Mouse (Mus musculus) midbrain, embryonic 10.5 days (tissue): ENCODE data around the gene Stat5b. TPM values are rescaled to one million over a fixed set of nuclear protein-coding genes. Genes with fewer than 3 reads are reported as not detected.

Experiments
- DNase-seq: peaks from one replicate; pipeline ENCODE4 v3.0.0-alpha.2; 2017; ENCODE audit warnings: low spot score
- H3K27ac ChIP-seq: fragments of 300-500 bp; sonication (generic); replicated peaks from 2 replicates; pipeline ENCODE4 v1.5.1; 2016; ENCODE audit warnings: mild to moderate bottlenecking
- H3K27me3 ChIP-seq: fragments of 300-500 bp; sonication (generic); 2 replicates; pipeline ENCODE4 v1.6.1; 2016; ENCODE audit warnings: low read depth, mild to moderate bottlenecking; ENCODE audit not compliant: poor library complexity, severe bottlenecking
- H3K36me3 ChIP-seq: fragments of 300-500 bp; sonication (generic); 2 replicates; pipeline ENCODE4 v1.6.1; 2016; ENCODE audit warnings: mild to moderate bottlenecking, moderate library complexity
- H3K4me1 ChIP-seq: fragments of 300-500 bp; sonication (generic); 2 replicates; pipeline ENCODE4 v1.6.1; 2016
- H3K4me3 ChIP-seq: fragments of 300-500 bp; sonication (generic); 2 replicates; pipeline ENCODE4 v1.5.1; 2016; ENCODE audit warnings: mild to moderate bottlenecking, moderate library complexity
- H3K9me3 ChIP-seq: fragments of 300-500 bp; sonication (generic); replicated peaks from 2 replicates; pipeline ENCODE4 v1.6.1; 2016; ENCODE audit warnings: mild to moderate bottlenecking
- WGBS: fragments of 180-500 bp; shearing (Covaris S2); methylation state at CpG from one replicate; pipeline ENCODE4 v1.1.7; 2016; 5-methylcytosine and 5-hydroxymethylcytosine counted together
- polyA plus RNA-seq: library from polyadenylated mRNA; unstranded; fragments of >200 nt; fragmentation: Nextera tagmentation; extraction: Ambion mirVana; gene quantifications from 2 replicates; pipeline ENCODE4 v1.2.1, GENCODE M21; 2016

Stat5b gene
- polyA plus RNA-seq, 1 experiment from 2014 or later = 15.0 TPM

DNA sequence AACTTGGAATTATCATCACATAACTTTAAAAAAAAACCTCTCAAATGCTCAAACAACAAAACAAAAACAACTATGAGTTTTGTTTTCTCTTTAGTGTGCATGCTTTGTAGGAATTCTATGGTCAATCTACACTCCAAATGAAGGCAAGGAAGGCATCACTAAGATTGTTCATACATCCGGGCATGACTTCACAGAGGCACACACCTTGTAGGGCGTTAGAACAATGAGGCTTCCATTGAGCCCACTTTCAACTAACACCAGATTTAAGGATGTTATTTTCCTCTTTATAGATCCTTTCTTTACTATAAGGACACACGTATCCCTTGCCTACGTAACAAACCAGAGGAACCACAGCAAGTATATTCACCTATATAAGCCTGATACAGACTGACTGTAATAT, 3.0 kb downstream of the Stat5b start:
- no peak overlapping the region for H3K27ac ChIP-seq
- 94% methylated on average over 4 of the region's 4 CpGs for WGBS
- peaks cover 24% of the 10 kb centered on the region for H3K27me3 ChIP-seq
- no peak overlapping the region for H3K4me3 ChIP-seq
- no peaks in the 10 kb centered on the region for H3K9me3 ChIP-seq
- DNase-seq = no peak
- no peaks in the 10 kb centered on the region for H3K36me3 ChIP-seq
- peaks cover 33% of the 10 kb centered on the region for H3K4me1 ChIP-seq

GRCm38 (mm10) chr11:100845793-100846192, 4.7 kb downstream of the Stat5b start:
- H3K27ac ChIP-seq = no peak overlapping the region
- WGBS = 88% methylated on average over 6 of the region's 6 CpGs
- no peaks in the 10 kb centered on the region for H3K36me3 ChIP-seq
- no peak overlapping the region for H3K4me3 ChIP-seq
- no peak for DNase-seq
- peaks cover 23% of the 10 kb centered on the region for H3K4me1 ChIP-seq
- H3K9me3 ChIP-seq = no peaks in the 10 kb centered on the region
- H3K27me3 ChIP-seq = peaks cover 9% of the 10 kb centered on the region; the same call in 1 of the 2 replicates

GRCm38 (mm10) chr11:100844121-100844520, 6.4 kb downstream of the Stat5b start:
- no peak for DNase-seq
- Histone ChIP-seq H3K9me3 (no peaks in the 10 kb centered on the region), H3K27ac (no peak overlapping the region), H3K4me1 (peaks cover 8% of the 10 kb centered on the region), H3K27me3 (peaks cover 5% of the 10 kb centered on the region; the same call in 1 of the 2 replicates), H3K36me3 (no peaks in the 10 kb centered on the region), H3K4me3 (no peak overlapping the region)
- WGBS = 93% methylated on average over 4 of the region's 4 CpGs

GRCm38 (mm10) chr11:100843070-100843669, 7.4 kb downstream of the Stat5b start:
- no peaks in the 10 kb centered on the region for H3K9me3 ChIP-seq
- no peak for DNase-seq
- no peaks in the 10 kb centered on the region for H3K4me1 ChIP-seq
- WGBS = 92% methylated on average over 8 of the region's 8 CpGs
- no peak overlapping the region for H3K4me3 ChIP-seq
- H3K27ac ChIP-seq = no peak overlapping the region
- no peaks in the 10 kb centered on the region for H3K36me3 ChIP-seq
- no peaks in the 10 kb centered on the region for H3K27me3 ChIP-seq

DNA sequence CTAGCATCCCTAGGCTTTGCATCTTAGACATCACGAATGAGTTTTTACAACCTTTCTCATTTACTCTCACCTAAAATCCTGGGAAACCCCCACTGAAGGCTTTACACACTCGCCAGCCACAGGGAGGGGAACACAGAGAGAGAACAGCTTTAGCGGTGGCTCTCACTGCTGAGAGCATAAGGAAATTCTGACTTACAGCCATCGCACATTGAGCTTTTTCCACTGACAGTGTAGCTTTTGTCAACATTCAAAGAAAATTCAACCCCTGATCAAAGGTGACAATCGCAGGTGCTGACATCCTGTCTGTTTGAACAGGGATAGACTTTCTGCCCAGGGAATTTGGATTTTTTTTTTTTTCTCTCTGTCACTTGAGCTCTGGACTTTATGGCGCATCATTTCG, 8.5 kb downstream of the Stat5b start:
- Histone ChIP-seq H3K9me3 (peaks cover 5% of the 10 kb centered on the region; the same call in 1 of the 2 replicates), H3K4me1 (no peaks in the 10 kb centered on the region), H3K27ac (no peak overlapping the region), H3K4me3 (no peak overlapping the region), H3K36me3 (no peaks in the 10 kb centered on the region), H3K27me3 (no peaks in the 10 kb centered on the region)
- WGBS = 91% methylated on average over 7 of the region's 7 CpGs
- DNase-seq = no peak

DNA sequence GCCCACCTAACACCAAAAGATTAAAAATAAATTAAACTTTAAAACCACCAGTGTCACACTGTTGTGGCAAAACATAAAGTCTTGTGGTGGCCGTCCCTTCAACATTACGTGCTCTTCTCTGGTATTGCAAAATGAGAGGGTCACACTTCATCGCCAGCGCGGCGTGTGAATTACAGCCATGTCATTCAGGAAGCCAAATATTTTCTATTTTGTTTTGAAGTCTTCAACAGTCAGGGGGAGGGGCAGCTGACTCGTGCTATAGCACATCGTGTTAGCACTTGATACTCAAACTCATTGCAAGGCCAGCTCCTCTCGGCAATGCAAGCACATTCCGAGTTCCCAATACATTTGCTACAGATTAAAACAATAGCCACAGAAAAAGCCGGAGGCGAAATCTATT, 9.7 kb downstream of the Stat5b start:
- Histone ChIP-seq H3K4me1 (no peaks in the 10 kb centered on the region), H3K4me3 (no peak overlapping the region), H3K9me3 (peaks cover 5% of the 10 kb centered on the region; the same call in 1 of the 2 replicates), H3K27ac (no peak overlapping the region), H3K27me3 (no peaks in the 10 kb centered on the region), H3K36me3 (no peaks in the 10 kb centered on the region)
- 86% methylated on average over 12 of the region's 12 CpGs for WGBS
- no peak for DNase-seq

DNA sequence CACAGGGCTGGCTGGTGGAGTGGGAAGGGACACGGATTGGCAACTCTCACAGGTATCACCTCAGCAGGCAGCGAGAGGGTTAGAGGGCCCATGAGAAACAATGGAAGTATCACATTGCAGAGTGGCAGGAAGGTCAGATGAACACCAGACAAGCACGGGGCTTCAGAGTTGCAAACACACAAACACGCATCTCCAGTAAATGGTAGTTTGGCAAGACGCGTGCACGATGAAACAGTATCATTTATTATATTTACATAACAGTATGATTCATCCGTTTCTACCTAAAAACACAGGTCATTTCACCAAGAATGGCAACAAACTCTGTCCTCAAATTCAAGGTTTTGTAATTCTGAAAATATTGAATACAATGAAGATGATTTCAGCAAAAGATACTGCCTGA, 11.0 kb downstream of the Stat5b start:
- H3K27ac ChIP-seq = no peak overlapping the region
- no peaks in the 10 kb centered on the region for H3K27me3 ChIP-seq
- DNase-seq = no peak
- no peaks in the 10 kb centered on the region for H3K4me1 ChIP-seq
- no peak overlapping the region for H3K4me3 ChIP-seq
- H3K36me3 ChIP-seq = no peaks in the 10 kb centered on the region
- H3K9me3 ChIP-seq = peaks cover 5% of the 10 kb centered on the region; the same call in 1 of the 2 replicates
- WGBS = 83% methylated on average over 8 of the region's 8 CpGs

DNA sequence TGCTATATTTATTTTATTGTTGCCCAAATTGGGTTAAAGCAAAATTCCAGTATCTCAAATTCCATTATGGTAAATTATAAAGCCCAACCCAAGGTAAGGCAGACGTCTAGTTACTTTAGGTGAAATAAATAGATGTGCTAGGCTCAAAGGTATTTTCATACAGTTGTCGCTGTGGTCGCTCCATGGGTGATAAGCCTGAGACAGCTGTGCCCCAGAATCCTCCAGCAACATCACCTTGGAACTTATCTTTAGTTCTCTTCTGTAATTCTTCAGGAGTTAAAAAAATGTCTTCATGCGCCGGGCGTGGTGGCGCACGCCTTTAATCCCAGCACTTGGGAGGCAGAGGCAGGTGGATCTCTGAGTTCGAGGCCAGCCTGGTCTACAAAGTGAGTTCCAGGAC, 11.6 kb downstream of the Stat5b start:
- H3K27ac ChIP-seq = no peak overlapping the region
- no peak for DNase-seq
- no peaks in the 10 kb centered on the region for H3K27me3 ChIP-seq
- H3K9me3 ChIP-seq = peaks cover 5% of the 10 kb centered on the region; the same call in 1 of the 2 replicates
- H3K4me3 ChIP-seq = no peak overlapping the region
- H3K4me1 ChIP-seq = no peaks in the 10 kb centered on the region
- H3K36me3 ChIP-seq = no peaks in the 10 kb centered on the region
- 92% methylated on average over 9 of the region's 9 CpGs for WGBS

- WGBS = 85% methylated on average over 9 of the region's 9 CpGs
- peaks cover 5% of the 10 kb centered on the region; the same call in 1 of the 2 replicates for H3K9me3 ChIP-seq
These were observed 13.4 kb downstream of the Stat5b start for GRCm38 (mm10) chr11:100836923-100837702.

GRCm38 (mm10) chr11:100833466-100833865, 17.1 kb downstream of the Stat5b start:
- no peak for DNase-seq
- no peak overlapping the region for H3K4me3 ChIP-seq
- WGBS = 74% methylated on average over 7 of the region's 7 CpGs
- H3K36me3 ChIP-seq = no peaks in the 10 kb centered on the region
- no peak overlapping the region for H3K27ac ChIP-seq
- H3K27me3 ChIP-seq = no peaks in the 10 kb centered on the region
- H3K4me1 ChIP-seq = peaks cover 13% of the 10 kb centered on the region
- H3K9me3 ChIP-seq = peaks cover 5% of the 10 kb centered on the region; the same call in 1 of the 2 replicates

More at GRCm38 (mm10) chr11:100836923-100837702, 13.4 kb downstream of the Stat5b start:
- Histone ChIP-seq H3K27me3 (no peaks in the 10 kb centered on the region), H3K4me3 (no peak overlapping the region), H3K27ac (no peak overlapping the region), H3K4me1 (no peaks in the 10 kb centered on the region), H3K36me3 (no peaks in the 10 kb centered on the region)
- no peak for DNase-seq

- H3K36me3 ChIP-seq = no peaks in the 10 kb centered on the region
- H3K27me3 ChIP-seq = no peaks in the 10 kb centered on the region
- H3K27ac ChIP-seq = no peak overlapping the region
- 85% methylated on average over 10 of the region's 10 CpGs for WGBS
- DNase-seq = no peak
- peaks cover 19% of the 10 kb centered on the region for H3K4me1 ChIP-seq
- H3K4me3 ChIP-seq = no peak overlapping the region
- no peaks in the 10 kb centered on the region for H3K9me3 ChIP-seq
These were observed 19.1 kb downstream of the Stat5b start for GRCm38 (mm10) chr11:100831396-100831795.

DNA sequence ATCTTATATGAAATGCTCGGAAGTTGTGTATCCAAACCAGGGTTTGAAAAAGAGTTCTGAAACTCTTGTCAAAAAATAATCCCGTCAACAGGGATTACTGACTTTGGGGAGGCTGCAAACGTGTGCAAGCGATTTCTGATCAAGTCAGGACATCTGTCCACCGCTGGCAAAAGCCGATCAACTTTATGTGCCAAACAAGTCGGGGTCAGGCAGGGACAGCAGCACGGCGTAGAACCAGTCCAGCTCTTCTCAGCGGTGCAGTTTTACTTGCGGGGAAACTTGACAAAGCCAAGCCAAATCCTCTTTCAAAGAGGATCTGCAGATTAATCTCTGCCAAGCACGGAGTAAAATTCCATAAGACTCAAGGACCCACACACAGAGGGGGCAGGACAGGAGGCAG, 20.8 kb downstream of the Stat5b start:
- H3K27ac ChIP-seq = no peak overlapping the region
- no peaks in the 10 kb centered on the region for H3K27me3 ChIP-seq
- no peak overlapping the region for H3K4me3 ChIP-seq
- H3K9me3 ChIP-seq = no peaks in the 10 kb centered on the region
- no peaks in the 10 kb centered on the region for H3K36me3 ChIP-seq
- peaks cover 22% of the 10 kb centered on the region for H3K4me1 ChIP-seq
- DNase-seq = no peak
- 56% methylated on average over 12 of the region's 12 CpGs for WGBS

GRCm38 (mm10) chr11:100828676-100829151, 21.8 kb downstream of the Stat5b start:
- H3K27me3 ChIP-seq = no peaks in the 10 kb centered on the region
- WGBS = 72% methylated on average over 10 of the region's 10 CpGs
- no peaks in the 10 kb centered on the region for H3K36me3 ChIP-seq
- peaks cover 22% of the 10 kb centered on the region for H3K4me1 ChIP-seq
- no peak overlapping the region for H3K27ac ChIP-seq
- no peak for DNase-seq
- H3K4me3 ChIP-seq = no peak overlapping the region
- H3K9me3 ChIP-seq = no peaks in the 10 kb centered on the region
